Mouse (Mus musculus) ES-Bruce4 (cell line): ENCODE data around the gene Hhipl1.

Experiments used
- CTCF ChIP-seq: IDR thresholded peaks from one replicate; pipeline ENCODE4 v1.8.1; 2011; ENCODE audit warnings: low read depth, low read length
- POLR2A ChIP-seq: IDR thresholded peaks from one replicate; pipeline ENCODE4 v1.8.1; 2011; ENCODE audit warnings: low read length; ENCODE audit not compliant: insufficient read depth

GRCm38 (mm10) chr12:108269699-108270098 is 36.4 kb upstream of the Hhipl1 start:
- TF ChIP-seq CTCF (no peak), POLR2A (no peak)
